Mouse (Mus musculus) left cerebral cortex, adult 9 months (tissue): ENCODE data around the gene Gtf2a2.

Source experiments
- DNase-seq, 2 experiments: peaks; one replicate each; pipeline ENCODE4 v3.0.0; 2022; ENCODE audit warnings: low spot score in 2 of 2

The Gtf2a2 gene

GRCm38 (mm10) chr9:70053411-70053810 lies 41.1 kb downstream of the Gtf2a2 start:
- no peak for DNase-seq

GRCm38 (mm10) chr9:70062012-70062411 lies 49.7 kb downstream of the Gtf2a2 start:
- no peak for DNase-seq

- no peak for DNase-seq
Observed at GRCm38 (mm10) chr9:70067497-70067896, 55.1 kb downstream of the Gtf2a2 start.

- DNase-seq: no peak
Observed at GRCm38 (mm10) chr9:70069961-70070435, 57.6 kb downstream of the Gtf2a2 start.

- DNase-seq: no peak
Observed at GRCm38 (mm10) chr9:70072387-70072786, 60.0 kb downstream of the Gtf2a2 start.
